Mouse (Mus musculus) heart, embryonic 13.5 days (tissue): ENCODE results near the gene Dusp1. TPM values are rescaled to one million over a fixed set of nuclear protein-coding genes. Genes with fewer than 3 reads are reported as not detected.

Source experiments
- ATAC-seq: fragments of 200-750 bp; cut with Nextera tagmentation; 2 replicates; pipeline ENCODE4 v1.8.0; 2017; ENCODE audit warnings: moderate TSS enrichment; ENCODE audit not compliant: insufficient number of reproducible peaks, low FRiP score, low TSS enrichment; ENCODE audit errors: extremely low read depth
- H3K27ac ChIP-seq: fragments of 300-500 bp; sonication (generic); replicated peaks from 2 replicates; pipeline ENCODE4 v1.5.1; 2015; ENCODE audit warnings: moderate library complexity, mild to moderate bottlenecking, inconsistent platforms
- H3K27me3 ChIP-seq: fragments of 300-500 bp; sonication (generic); replicated peaks from 2 replicates; pipeline ENCODE4 v1.6.1; 2015; ENCODE audit warnings: mild to moderate bottlenecking, inconsistent platforms
- H3K36me3 ChIP-seq: fragments of 300-500 bp; sonication (generic); 2 replicates; pipeline ENCODE4 v1.6.1; 2015; ENCODE audit warnings: mild to moderate bottlenecking, inconsistent platforms
- H3K4me1 ChIP-seq: fragments of 300-500 bp; sonication (generic); 2 replicates; pipeline ENCODE4 v1.6.1; 2015; ENCODE audit warnings: inconsistent platforms
- H3K4me2 ChIP-seq: fragments of 300-500 bp; sonication (generic); 2 replicates; pipeline ENCODE4 v1.6.1; 2015; ENCODE audit warnings: inconsistent platforms, mild to moderate bottlenecking, moderate library complexity
- H3K4me3 ChIP-seq: fragments of 300-500 bp; sonication (generic); 2 replicates; pipeline ENCODE4 v1.5.1; 2015; ENCODE audit warnings: moderate library complexity, mild to moderate bottlenecking, inconsistent platforms
- H3K9ac ChIP-seq: fragments of 300-500 bp; sonication (generic); 2 replicates; pipeline ENCODE4 v1.6.1; 2015; ENCODE audit warnings: inconsistent platforms, mild to moderate bottlenecking, moderate library complexity
- H3K9me3 ChIP-seq: fragments of 300-500 bp; sonication (generic); 2 replicates; pipeline ENCODE4 v1.6.1; 2016; ENCODE audit warnings: inconsistent platforms
- WGBS: fragments of 180-500 bp; shearing (Covaris S2); methylation state at CpG from one replicate; pipeline ENCODE4 v1.1.7; 2015; ENCODE audit warnings: mixed read lengths; 5-methylcytosine and 5-hydroxymethylcytosine counted together
- polyA plus RNA-seq: library from polyadenylated mRNA; unstranded; fragments of >200 nt; fragmentation: Nextera tagmentation; extraction: Ambion mirVana; gene quantifications from 2 replicates; pipeline ENCODE4 v1.2.1, GENCODE M21; 2015

Dusp1 gene
- polyA plus RNA-seq, 1 experiment from 2014 or later: 32.8 TPM

DNA sequence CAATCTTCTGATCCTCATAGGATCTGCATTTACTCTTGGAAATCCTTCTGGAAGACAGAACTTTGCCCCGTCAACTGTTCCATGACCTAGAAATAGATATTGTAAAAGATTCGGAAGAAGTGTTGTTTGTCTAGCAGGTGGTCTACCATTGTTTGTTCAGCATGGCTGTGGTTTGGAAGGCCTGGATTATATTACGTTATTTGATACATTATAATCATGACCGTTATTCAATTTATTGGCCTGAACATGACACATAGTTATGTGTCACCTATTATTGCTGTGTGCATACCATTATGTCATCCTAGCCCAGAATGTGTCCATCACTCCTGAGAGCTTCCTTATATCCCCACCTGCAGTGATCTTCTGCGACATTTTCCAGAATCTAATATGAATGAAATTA is 36.9 kb upstream of the Dusp1 start:
- 91% methylated on average over 5 of the region's 5 CpGs for WGBS
- Histone ChIP-seq H3K9me3 (no peaks in the 10 kb centered on the region), H3K4me1 (peaks cover 82% of the 10 kb centered on the region), H3K27ac (no peak overlapping the region), H3K9ac (0 out of 2 replicates have a peak overlapping the region, but pooled peaks have one; percentile 25), H3K27me3 (no peaks in the 10 kb centered on the region), H3K36me3 (peaks cover 5% of the 10 kb centered on the region; the same call in 1 of the 2 replicates), H3K4me3 (no peak overlapping the region), H3K4me2 (no peak overlapping the region)
- no peak for ATAC-seq

DNA sequence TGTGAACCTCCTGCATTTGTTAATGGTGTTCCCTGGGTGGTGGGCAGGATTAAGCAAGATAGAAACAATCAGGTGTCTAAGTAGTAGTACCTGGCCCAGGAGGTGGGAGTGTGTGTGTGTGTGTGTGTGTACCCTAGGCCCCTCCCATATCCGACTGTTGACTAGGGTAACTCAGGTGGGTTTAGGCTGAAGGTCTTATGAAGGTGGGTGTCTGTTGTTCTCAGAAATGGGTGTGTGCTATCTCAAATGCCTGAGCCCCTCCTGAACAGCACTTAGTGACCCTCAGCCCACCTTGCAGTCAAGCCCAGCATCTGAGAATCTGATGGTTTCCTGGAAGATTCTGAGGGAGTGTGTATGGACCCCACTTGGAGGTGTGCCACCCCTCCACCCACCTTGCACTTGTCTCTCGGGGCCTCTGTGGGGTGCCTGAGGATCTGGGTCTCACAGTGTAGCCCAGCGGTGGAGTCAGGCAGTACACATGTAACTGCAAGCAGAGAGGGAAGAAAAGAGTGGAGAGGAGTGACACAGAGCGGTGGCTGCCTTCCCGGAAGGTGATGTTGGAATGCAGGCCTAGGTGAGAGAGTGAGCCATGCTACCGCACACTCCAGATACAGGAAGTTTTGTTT is 35.0 kb upstream of the Dusp1 start:
- no peak for ATAC-seq
- Histone ChIP-seq H3K4me3 (no peak overlapping the region), H3K36me3 (peaks cover 15% of the 10 kb centered on the region), H3K4me2 (peak overlapping the region; percentile 55), H3K27me3 (no peaks in the 10 kb centered on the region), H3K27ac (peak overlapping the region; percentile 95), H3K9ac (peak overlapping the region; percentile 74), H3K4me1 (peaks cover 82% of the 10 kb centered on the region), H3K9me3 (no peaks in the 10 kb centered on the region)
- WGBS: 53% methylated on average over 6 of the region's 6 CpGs

DNA sequence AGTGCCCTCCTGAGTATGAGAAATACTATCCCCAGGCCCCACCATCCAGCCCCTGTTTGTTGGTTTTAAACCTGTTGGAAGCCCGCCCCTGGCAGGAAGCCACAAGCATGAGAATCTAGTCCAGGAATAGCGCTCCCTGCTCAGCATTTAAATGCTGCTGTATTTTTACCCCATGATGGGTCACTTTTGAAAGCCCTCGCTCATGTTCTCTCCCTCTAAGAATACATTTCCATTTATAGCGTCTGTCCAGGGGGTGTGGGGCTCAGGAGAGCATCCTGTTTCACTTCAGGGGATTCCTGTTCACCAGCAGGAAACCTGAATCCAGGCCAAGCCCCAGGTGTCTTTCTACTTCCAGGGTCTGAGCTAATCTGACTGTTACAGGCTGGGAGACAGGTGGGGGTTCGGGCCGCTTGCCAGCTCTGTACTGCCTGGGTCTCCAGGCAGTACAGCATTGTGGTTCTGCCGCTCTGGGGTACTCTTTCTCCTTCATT is 34.3 kb upstream of the Dusp1 start:
- 30% methylated on average over 7 of the region's 7 CpGs for WGBS
- H3K4me1 ChIP-seq: peaks cover 77% of the 10 kb centered on the region
- H3K4me2 ChIP-seq: peak overlapping the region; percentile 55
- peak; percentile 45; the same call in 1 of the 2 replicates for ATAC-seq
- no peaks in the 10 kb centered on the region for H3K27me3 ChIP-seq
- peaks cover 18% of the 10 kb centered on the region for H3K36me3 ChIP-seq
- H3K27ac ChIP-seq: peak overlapping the region; percentile 95
- H3K4me3 ChIP-seq: peak overlapping the region; percentile 18
- H3K9ac ChIP-seq: peak overlapping the region; percentile 74
- H3K9me3 ChIP-seq: no peaks in the 10 kb centered on the region

DNA sequence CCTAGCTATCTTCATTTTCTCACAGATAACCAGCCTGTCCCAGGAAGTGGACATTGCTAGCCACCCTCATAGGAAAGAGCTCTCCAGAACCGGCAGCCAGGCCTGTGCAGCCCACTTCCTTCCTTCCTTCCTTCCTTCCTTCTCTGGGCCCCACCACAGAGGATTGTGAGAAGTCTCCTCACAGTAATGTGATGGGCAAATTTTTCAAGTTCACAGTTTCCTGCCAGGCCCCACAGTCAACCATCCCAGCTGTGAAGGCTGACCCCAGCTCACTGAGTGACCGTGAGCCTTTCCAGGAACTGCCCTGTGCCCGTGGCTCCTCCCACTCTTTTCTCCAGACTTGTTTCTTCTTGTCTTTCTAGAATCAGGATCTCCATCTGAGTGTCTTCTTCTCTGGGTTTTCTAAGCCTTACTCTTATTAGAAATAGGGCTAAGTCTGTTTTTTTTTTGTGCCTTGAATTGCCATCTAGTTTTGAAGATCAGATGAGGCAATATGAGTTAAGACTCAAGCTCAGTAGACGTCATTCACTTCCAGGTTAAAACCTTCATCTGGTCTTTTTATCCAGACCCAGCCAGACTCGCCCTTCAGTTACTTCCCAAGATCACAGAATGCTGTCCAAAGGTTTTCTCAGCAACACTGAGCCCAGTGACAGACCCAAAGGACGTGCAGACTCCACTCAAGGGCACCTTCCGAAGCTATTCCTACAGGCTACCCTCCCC is 33.7 kb upstream of the Dusp1 start:
- Histone ChIP-seq H3K9me3 (no peaks in the 10 kb centered on the region), H3K4me1 (peaks cover 76% of the 10 kb centered on the region), H3K36me3 (peaks cover 23% of the 10 kb centered on the region), H3K27me3 (no peaks in the 10 kb centered on the region), H3K9ac (peak overlapping the region; percentile 74), H3K27ac (peak overlapping the region; percentile 95), H3K4me3 (no peak overlapping the region), H3K4me2 (peak overlapping the region; percentile 55)
- ATAC-seq: no peak
- WGBS: 20% methylated on average over 7 of the region's 7 CpGs

DNA sequence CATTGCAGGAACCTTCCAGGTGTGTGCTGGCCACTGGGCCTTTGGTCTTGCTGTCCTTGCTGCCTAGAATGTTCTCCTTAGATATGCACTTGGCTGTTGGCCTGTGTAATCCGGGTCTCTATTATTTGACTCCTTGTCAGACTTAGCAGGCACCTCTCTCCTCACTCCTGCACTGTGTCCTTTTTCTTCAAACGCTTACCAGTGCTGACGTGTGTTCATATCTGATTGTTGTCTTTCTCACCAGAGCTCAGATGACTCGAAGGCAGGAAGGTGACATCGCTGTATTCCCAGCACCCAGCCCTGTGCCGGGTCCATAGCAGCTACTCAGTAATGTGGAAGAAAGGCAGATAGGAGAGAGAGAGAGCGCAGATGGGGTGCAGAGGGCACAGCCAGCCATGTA is 33.0 kb upstream of the Dusp1 start:
- peaks cover 73% of the 10 kb centered on the region for H3K4me1 ChIP-seq
- H3K9ac ChIP-seq: peak overlapping the region; percentile 74
- peaks cover 28% of the 10 kb centered on the region for H3K36me3 ChIP-seq
- H3K4me3 ChIP-seq: no peak overlapping the region
- H3K4me2 ChIP-seq: 0 out of 2 replicates have a peak overlapping the region, but pooled peaks have one; percentile 55
- H3K27me3 ChIP-seq: no peaks in the 10 kb centered on the region
- 22% methylated on average over 7 of the region's 7 CpGs for WGBS
- H3K9me3 ChIP-seq: no peaks in the 10 kb centered on the region
- H3K27ac ChIP-seq: peak overlapping the region; percentile 95
- no peak for ATAC-seq

DNA sequence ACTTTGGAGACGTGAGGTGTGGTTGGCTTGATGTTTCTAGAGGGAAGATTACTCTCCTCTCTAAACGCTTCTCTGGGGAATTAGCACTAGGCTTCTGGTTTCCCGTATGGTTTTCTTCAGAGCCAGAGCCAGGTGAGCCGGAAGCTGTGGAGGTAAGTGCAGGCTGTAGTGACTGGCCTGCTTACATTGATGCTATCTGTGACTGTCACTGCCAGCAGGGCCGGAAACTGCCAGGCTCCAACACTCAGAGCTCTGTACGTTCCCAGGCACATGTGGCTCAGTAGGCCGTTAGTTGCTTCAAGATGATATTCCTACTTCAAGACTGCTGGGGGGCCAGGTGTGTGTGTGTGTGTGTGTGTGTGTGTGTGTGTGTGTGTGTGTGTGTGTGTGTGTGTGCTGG is 32.2 kb upstream of the Dusp1 start:
- peaks cover 67% of the 10 kb centered on the region for H3K4me1 ChIP-seq
- H3K9ac ChIP-seq: peak overlapping the region; percentile 15; the same call in 1 of the 2 replicates
- 70% methylated on average over 7 of the region's 7 CpGs for WGBS

DNA sequence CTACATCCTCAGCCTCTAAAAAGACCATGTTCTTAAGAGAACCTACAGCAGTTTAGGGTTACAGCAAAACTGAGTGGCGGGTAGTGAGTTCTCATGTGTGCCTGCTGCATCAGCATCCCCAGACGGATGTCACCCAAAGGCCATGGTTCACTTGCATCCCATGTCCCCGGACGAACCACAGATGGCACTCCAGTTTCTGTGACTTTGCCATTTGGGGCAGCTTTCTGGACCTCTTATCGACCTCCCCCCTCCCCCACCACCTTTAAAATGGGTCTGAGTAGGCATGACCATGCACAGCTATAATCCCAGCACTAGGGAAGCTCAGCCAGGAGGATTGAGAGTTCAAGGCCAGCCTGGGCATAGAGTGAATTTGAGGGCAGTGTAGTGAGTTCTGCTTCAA is 31.3 kb upstream of the Dusp1 start:
- Histone ChIP-seq H3K4me2 (no peak overlapping the region), H3K27me3 (no peaks in the 10 kb centered on the region), H3K27ac (no peak overlapping the region), H3K9me3 (no peaks in the 10 kb centered on the region), H3K36me3 (peaks cover 37% of the 10 kb centered on the region), H3K4me1 (peaks cover 66% of the 10 kb centered on the region), H3K4me3 (no peak overlapping the region), H3K9ac (no peak overlapping the region)
- no peak for ATAC-seq
- 90% methylated on average over 5 of the region's 5 CpGs for WGBS

More for the DNA sequence above, 32.2 kb upstream of the Dusp1 start:
- no peaks in the 10 kb centered on the region for H3K9me3 ChIP-seq
- H3K27me3 ChIP-seq: no peaks in the 10 kb centered on the region
- peak overlapping the region; percentile 95 for H3K27ac ChIP-seq
- peaks cover 28% of the 10 kb centered on the region for H3K36me3 ChIP-seq
- no peak overlapping the region for H3K4me3 ChIP-seq
- no peak for ATAC-seq
- no peak overlapping the region for H3K4me2 ChIP-seq

DNA sequence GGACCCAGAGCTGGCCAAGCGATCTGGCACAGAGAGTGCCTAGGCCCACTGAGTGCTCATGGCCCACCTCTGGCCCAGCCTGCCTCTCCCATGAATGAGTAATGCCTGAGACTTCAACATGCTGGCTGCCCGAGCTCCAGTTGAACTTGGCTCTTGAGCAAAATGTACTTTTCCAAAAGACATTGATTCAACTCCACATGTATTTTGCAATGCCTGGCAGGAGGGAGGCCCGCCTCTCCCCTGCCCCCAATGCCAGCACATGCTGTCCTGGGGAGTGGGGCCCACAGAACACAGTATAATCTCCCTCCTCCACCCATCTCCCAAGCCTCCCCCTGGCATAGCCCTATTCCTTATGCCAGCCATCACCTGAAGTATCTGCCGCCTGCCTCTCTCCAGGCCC is 30.6 kb upstream of the Dusp1 start:
- Histone ChIP-seq H3K27ac (0 out of 2 replicates have a peak overlapping the region, but pooled peaks have one; percentile 36), H3K4me1 (peaks cover 68% of the 10 kb centered on the region), H3K9ac (no peak overlapping the region), H3K36me3 (peaks cover 43% of the 10 kb centered on the region), H3K27me3 (no peaks in the 10 kb centered on the region), H3K4me2 (no peak overlapping the region), H3K9me3 (no peaks in the 10 kb centered on the region), H3K4me3 (no peak overlapping the region)
- 85% methylated on average over 4 of the region's 4 CpGs for WGBS
- no peak for ATAC-seq

DNA sequence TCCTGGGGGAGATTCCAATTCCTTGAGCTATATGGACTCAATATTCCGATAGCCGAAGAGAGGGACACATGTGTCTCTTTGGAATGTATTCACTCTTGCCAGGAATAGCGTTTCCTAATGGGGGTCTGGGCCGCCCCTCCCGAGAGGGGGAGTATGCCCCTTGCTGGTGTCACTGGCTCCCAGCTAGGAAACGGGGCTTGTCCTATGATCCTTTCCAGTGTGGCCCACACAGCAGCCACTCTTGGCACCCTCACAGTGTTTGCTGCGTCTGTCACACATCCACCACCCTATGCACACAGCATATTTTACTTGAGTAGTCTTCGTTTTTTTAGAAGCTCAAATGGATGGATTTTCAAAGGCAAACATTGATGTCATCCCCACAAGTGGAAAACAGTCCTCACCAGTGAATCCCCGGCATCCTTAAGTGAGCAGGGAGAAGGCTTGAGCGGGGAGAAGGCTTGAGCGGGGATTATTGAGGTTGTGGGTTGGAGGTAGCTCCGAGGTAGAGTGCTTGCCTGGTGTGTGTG is 26.1 kb upstream of the Dusp1 start:
- peaks cover 54% of the 10 kb centered on the region for H3K4me1 ChIP-seq
- no peak for ATAC-seq
- H3K9ac ChIP-seq: no peak overlapping the region
- no peak overlapping the region for H3K27ac ChIP-seq
- H3K4me2 ChIP-seq: no peak overlapping the region
- WGBS: 83% methylated on average over 12 of the region's 12 CpGs
- H3K9me3 ChIP-seq: no peaks in the 10 kb centered on the region
- no peaks in the 10 kb centered on the region for H3K27me3 ChIP-seq
- peaks cover 52% of the 10 kb centered on the region for H3K36me3 ChIP-seq
- no peak overlapping the region for H3K4me3 ChIP-seq

DNA sequence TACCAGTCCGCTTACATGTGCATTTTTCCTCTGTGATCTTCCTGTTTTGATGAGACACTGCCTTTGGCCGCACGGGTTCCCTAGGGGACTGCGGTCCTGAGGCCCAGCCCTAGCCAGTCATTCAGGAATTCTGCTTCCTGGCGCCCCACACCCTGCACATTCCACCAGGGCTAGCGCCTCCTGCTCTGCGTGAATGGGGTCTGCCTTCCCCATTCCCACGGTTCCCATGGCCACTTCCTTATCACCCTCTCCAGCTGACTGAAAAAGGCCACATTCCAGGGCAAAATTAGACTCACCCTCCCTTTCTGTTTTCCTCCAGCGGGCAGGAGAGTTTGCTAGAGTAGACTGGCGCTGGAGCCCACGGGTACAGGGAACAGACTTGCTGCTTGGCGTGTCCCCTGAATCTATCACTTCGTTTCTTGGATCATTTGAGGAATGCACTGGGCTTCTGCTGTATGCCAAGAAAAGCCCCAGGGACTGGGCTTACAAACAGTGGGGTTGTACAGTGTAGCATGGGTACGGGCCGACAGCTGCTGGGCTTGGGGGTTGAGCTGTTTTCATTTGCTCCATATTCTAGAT is 22.7 kb upstream of the Dusp1 start:
- H3K4me1 ChIP-seq: peaks cover 64% of the 10 kb centered on the region
- peaks cover 42% of the 10 kb centered on the region for H3K36me3 ChIP-seq
- WGBS: 11% methylated on average over 15 of the region's 15 CpGs
- no peaks in the 10 kb centered on the region for H3K27me3 ChIP-seq
- no peaks in the 10 kb centered on the region for H3K9me3 ChIP-seq
- peak overlapping the region; percentile 98 for H3K27ac ChIP-seq
- peak overlapping the region; percentile 20 for H3K4me3 ChIP-seq
- H3K9ac ChIP-seq: peak overlapping the region; percentile 76
- H3K4me2 ChIP-seq: peak overlapping the region; percentile 64
- ATAC-seq: peak; percentile 80

DNA sequence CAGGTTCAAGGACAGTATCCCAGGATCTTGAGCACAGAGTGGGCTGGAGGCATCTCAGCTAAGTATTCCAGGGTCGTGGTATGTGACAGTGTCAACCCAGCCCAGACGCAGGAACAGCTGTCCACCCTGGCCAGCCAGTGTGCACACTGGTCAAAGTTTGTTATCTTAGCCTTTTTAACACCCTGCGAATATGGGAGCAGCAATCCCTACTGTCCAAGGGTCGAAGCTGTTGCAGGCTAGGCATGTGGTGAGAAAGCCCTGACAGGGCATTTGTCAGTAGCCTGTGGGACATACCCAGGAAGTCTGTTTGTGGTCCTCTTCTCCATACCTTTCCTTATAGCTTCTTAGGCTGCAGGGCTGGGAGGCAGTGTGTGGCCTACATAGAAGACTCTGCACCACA is 22.1 kb upstream of the Dusp1 start:
- Histone ChIP-seq H3K4me2 (peak overlapping the region; percentile 64), H3K27ac (peak overlapping the region; percentile 98), H3K4me3 (peak overlapping the region; percentile 20; the same call in 1 of the 2 replicates), H3K9ac (peak overlapping the region; percentile 76), H3K9me3 (no peaks in the 10 kb centered on the region), H3K36me3 (peaks cover 40% of the 10 kb centered on the region), H3K4me1 (peaks cover 69% of the 10 kb centered on the region), H3K27me3 (no peaks in the 10 kb centered on the region)
- 11% methylated on average over 4 of the region's 4 CpGs for WGBS
- no peak; the same call in 1 of the 2 replicates for ATAC-seq
